In the genomic region with DNA sequence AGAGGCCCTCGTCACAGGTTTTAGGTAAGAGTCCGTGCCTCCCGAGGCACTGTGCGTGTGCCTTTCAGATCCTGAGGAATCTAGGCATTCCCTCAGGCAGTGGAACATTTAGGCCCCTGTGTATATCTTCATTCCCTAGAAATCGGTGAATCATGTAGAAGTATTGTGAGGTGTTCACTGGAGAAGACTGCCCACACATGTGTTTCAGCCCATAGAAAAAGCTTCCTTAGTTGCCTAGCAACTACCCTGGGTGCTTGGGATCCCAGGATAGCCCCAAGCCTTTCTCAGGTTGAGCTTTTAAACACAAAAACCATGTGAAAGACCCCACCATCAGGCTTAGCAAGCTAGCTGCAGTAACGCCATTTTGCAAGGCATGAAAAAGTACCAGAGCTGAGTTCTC, we compare ENCODE assay signal across 28 mouse cellular contexts. TPM values are rescaled to one million over a fixed set of nuclear protein-coding genes. Genes with fewer than 3 reads are reported as not detected.
A peak's percentile ranks its signal among the peaks of the same experiment; 100 is the strongest.
DNase-seq lines count a peak whose midpoint lies in the region; ATAC-seq lines count a peak whose summit lies in the region.
"Had no signal": no experiment of that assay in that cellular context is flagged by ENCODE, and none has a peak within 500 bp of the region (broad histone marks: within the 10 kb centered on the region; RNA-seq: fewer than 3 reads in every experiment).

No protein-coding gene starts in this region.

- peaks cover 23% of the 10 kb centered on the region for H3K27me3 ChIP-seq in kidney, embryonic 15.5 days
- no peaks in the 10 kb centered on the region for H3K27me3 ChIP-seq in lung, embryonic 16.5 days (ENCODE audit: control insufficient read depth, insufficient read depth, low read depth, low read length)
- H3K27me3 ChIP-seq in stomach, embryonic 15.5 days (replicated peaks): no peaks in the 10 kb centered on the region

- no peak for ATAC-seq in kidney, embryonic 15.5 days (replicated peaks; ENCODE audit: low FRiP score)
- ATAC-seq in lung, embryonic 16.5 days (ENCODE audit: low read depth): peak; percentile 43; the same call in 1 of the 2 replicates
- no peak for ATAC-seq in stomach, embryonic 15.5 days (ENCODE audit: insufficient read depth, low FRiP score, low read depth)
- ATAC-seq: forebrain, embryonic 13.5 days; midbrain, embryonic 15.5 days had no signal

- no peak for DNase-seq in kidney, postnatal 10 days
- DNase-seq in lung, postnatal 25 days (ENCODE audit: low spot score): no peak
- DNase-seq in brain, adult 2 months (ENCODE audit: low read depth, low spot score): peak; percentile 20
- no peak for DNase-seq in urinary bladder, postnatal 14 days (ENCODE audit: low spot score)
- DNase-seq: adrenal gland, adult 2 months; B cell, adult 2 months; cerebellum, adult 11-12 months; cerebellum, postnatal 14 days; gastrocnemius, postnatal 10 days; heart, adult 11 months; heart, postnatal 14 days; kidney, adult 8-10 months; kidney, postnatal 4 days; thymus, postnatal 25 days had no signal

- 69% methylated on average over 6 of the region's 6 CpGs for WGBS in kidney, embryonic 15.5 days
- 53% methylated on average over 6 of the region's 6 CpGs for WGBS in lung, embryonic 16.5 days
- 67% methylated on average over 6 of the region's 6 CpGs for WGBS in stomach, embryonic 15.5 days

- H3K4me1 ChIP-seq in kidney, embryonic 15.5 days: peaks cover 5% of the 10 kb centered on the region; the same call in 1 of the 2 replicates
- H3K4me1 ChIP-seq in lung, embryonic 16.5 days (replicated peaks; ENCODE audit: control insufficient read depth, insufficient read depth, low read length): no peaks in the 10 kb centered on the region
- H3K4me1 ChIP-seq in stomach, embryonic 15.5 days: 0 out of 2 replicates have a peak, but pooled peaks cover 5% of the 10 kb centered on the region
- H3K4me1 ChIP-seq: embryonic facial prominence, embryonic 13.5 days; forebrain, embryonic 13.5 days; heart, embryonic 13.5 days; hindbrain, embryonic 12.5 days; midbrain, embryonic 15.5 days; neural tube, embryonic 12.5 days had no signal

- H3K4me3 ChIP-seq in kidney, embryonic 15.5 days (replicated peaks): no peak overlapping the region
- no peak overlapping the region for H3K4me3 ChIP-seq in lung, embryonic 16.5 days (ENCODE audit: low read length)
- no peak overlapping the region for H3K4me3 ChIP-seq in stomach, embryonic 15.5 days (replicated peaks)
- H3K4me3 ChIP-seq: embryonic facial prominence, embryonic 13.5 days; erythroblast, embryonic 14.5 days; forebrain, embryonic 13.5 days; heart, embryonic 13.5 days; hindbrain, embryonic 12.5 days; midbrain, embryonic 15.5 days; neural tube, embryonic 12.5 days had no signal

- H3K36me3 ChIP-seq in kidney, embryonic 15.5 days: no peaks in the 10 kb centered on the region
- no peaks in the 10 kb centered on the region for H3K36me3 ChIP-seq in lung, embryonic 16.5 days (ENCODE audit: control insufficient read depth, insufficient read depth, low read length)
- no peaks in the 10 kb centered on the region for H3K36me3 ChIP-seq in stomach, embryonic 15.5 days
- H3K36me3 ChIP-seq: embryonic facial prominence, embryonic 13.5 days; G1E; heart, embryonic 13.5 days; hindbrain, embryonic 12.5 days; midbrain, embryonic 15.5 days; neural tube, embryonic 12.5 days had no signal

- H3K27ac ChIP-seq in kidney, embryonic 15.5 days: 0 out of 2 replicates have a peak overlapping the region, but pooled peaks have one; percentile 23
- 0 out of 2 replicates have a peak overlapping the region, but pooled peaks have one; percentile 37 for H3K27ac ChIP-seq in lung, embryonic 16.5 days (ENCODE audit: low read length)
- H3K27ac ChIP-seq in stomach, embryonic 15.5 days: peak overlapping the region; percentile 46; the same call in 1 of the 2 replicates
- H3K27ac ChIP-seq: embryonic facial prominence, embryonic 13.5 days; forebrain, embryonic 13.5 days; heart, embryonic 13.5 days; hindbrain, embryonic 12.5 days; liver, embryonic 14.5 days; macrophage; midbrain, embryonic 15.5 days; neural tube, embryonic 12.5 days had no signal

- no peak overlapping the region for H3K9ac ChIP-seq in kidney, embryonic 15.5 days
- H3K9ac ChIP-seq in lung, embryonic 16.5 days (ENCODE audit: low read length): no peak overlapping the region
- H3K9ac ChIP-seq in stomach, embryonic 15.5 days: no peak overlapping the region
- H3K9ac ChIP-seq: embryonic facial prominence, embryonic 13.5 days; forebrain, embryonic 13.5 days; heart, embryonic 13.5 days; hindbrain, embryonic 12.5 days; liver, embryonic 14.5 days; midbrain, embryonic 15.5 days; neural tube, embryonic 12.5 days had no signal

- no peaks in the 10 kb centered on the region for H3K9me3 ChIP-seq in kidney, embryonic 15.5 days (replicated peaks)
- no peaks in the 10 kb centered on the region for H3K9me3 ChIP-seq in lung, embryonic 16.5 days (ENCODE audit: control insufficient read depth, low read length)
- no peaks in the 10 kb centered on the region for H3K9me3 ChIP-seq in stomach, embryonic 15.5 days
- H3K9me3 ChIP-seq: embryonic facial prominence, embryonic 13.5 days; forebrain, embryonic 13.5 days; G1E; heart, embryonic 13.5 days; hindbrain, embryonic 12.5 days; midbrain, embryonic 15.5 days; neural tube, embryonic 12.5 days had no signal

- no peak overlapping the region for H3K4me2 ChIP-seq in kidney, embryonic 15.5 days
- no peak overlapping the region for H3K4me2 ChIP-seq in lung, embryonic 16.5 days (ENCODE audit: low read depth, low read length)
- H3K4me2 ChIP-seq in stomach, embryonic 15.5 days: no peak overlapping the region
- H3K4me2 ChIP-seq: embryonic facial prominence, embryonic 13.5 days; forebrain, embryonic 13.5 days; heart, embryonic 13.5 days; hindbrain, embryonic 12.5 days; midbrain, embryonic 15.5 days; neural tube, embryonic 12.5 days had no signal

RNA-seq across cellular contexts. Expression of a gene that starts 10.4 kb away (rescaled TPM):
- 0.58 TPM in 1 of 2 replicates, not detected in the other for polyA plus RNA-seq in kidney, embryonic 15.5 days (2015; fragmentation: Nextera tagmentation; extraction: Ambion mirVana)
- 0.75 and 1.4 TPM in 2 replicates for polyA plus RNA-seq in lung, embryonic 16.5 days (2015; fragmentation: Nextera tagmentation; extraction: Ambion mirVana)
- 4.2 and 6.6 TPM in 2 replicates for polyA plus RNA-seq in stomach, embryonic 15.5 days (2015; fragmentation: Nextera tagmentation; extraction: Ambion mirVana)
- polyA plus RNA-seq: embryonic facial prominence, embryonic 13.5 days; erythroblast, embryonic 14.5 days; forebrain, embryonic 13.5 days; G1E; hindbrain, embryonic 12.5 days; macrophage; midbrain, embryonic 15.5 days; neural tube, embryonic 12.5 days had no signal

RNA-seq across cellular contexts. Expression of a gene that starts 16.9 kb away (rescaled TPM):
- not detected in 2 replicates for polyA plus RNA-seq in kidney, embryonic 15.5 days (2015; fragmentation: Nextera tagmentation; extraction: Ambion mirVana)
- polyA plus RNA-seq in lung, embryonic 16.5 days (2015; fragmentation: Nextera tagmentation; extraction: Ambion mirVana): not detected in 2 replicates
- polyA plus RNA-seq in stomach, embryonic 15.5 days (2015; fragmentation: Nextera tagmentation; extraction: Ambion mirVana): not detected in 2 replicates
- polyA plus RNA-seq: adrenal gland, adult 2 months; embryonic facial prominence, embryonic 13.5 days; erythroblast, embryonic 14.5 days; forebrain, embryonic 13.5 days; G1E; heart, embryonic 13.5 days; hindbrain, embryonic 12.5 days; limb, embryonic 14.5 days; liver, embryonic 14.5 days; macrophage; midbrain, embryonic 15.5 days; neural tube, embryonic 12.5 days had no signal

RNA-seq across cellular contexts. Expression of a gene that starts 23.5 kb away (rescaled TPM):
- polyA plus RNA-seq in kidney, embryonic 15.5 days (2015; fragmentation: Nextera tagmentation; extraction: Ambion mirVana): 58.0 and 61.1 TPM in 2 replicates
- polyA plus RNA-seq in lung, embryonic 16.5 days (2015; fragmentation: Nextera tagmentation; extraction: Ambion mirVana): 49.6 and 58.2 TPM in 2 replicates
- polyA plus RNA-seq in stomach, embryonic 15.5 days (2015; fragmentation: Nextera tagmentation; extraction: Ambion mirVana): 39.1 and 47.7 TPM in 2 replicates

RNA-seq across cellular contexts. Expression of a gene that starts 23.7 kb away (rescaled TPM):
- 1.3 and 1.5 TPM in 2 replicates for polyA plus RNA-seq in kidney, embryonic 15.5 days (2015; fragmentation: Nextera tagmentation; extraction: Ambion mirVana)
- 0.10 and 0.26 TPM in 2 replicates for polyA plus RNA-seq in lung, embryonic 16.5 days (2015; fragmentation: Nextera tagmentation; extraction: Ambion mirVana)
- 4.9 and 9.2 TPM in 2 replicates for polyA plus RNA-seq in stomach, embryonic 15.5 days (2015; fragmentation: Nextera tagmentation; extraction: Ambion mirVana)
- polyA plus RNA-seq: erythroblast, embryonic 14.5 days; G1E; macrophage had no signal

RNA-seq across cellular contexts. Expression of a gene that starts 38.2 kb away (rescaled TPM):
- polyA plus RNA-seq in kidney, embryonic 15.5 days (2015; fragmentation: Nextera tagmentation; extraction: Ambion mirVana): 118 and 119 TPM in 2 replicates
- polyA plus RNA-seq in lung, embryonic 16.5 days (2015; fragmentation: Nextera tagmentation; extraction: Ambion mirVana): 106 and 110 TPM in 2 replicates
- 110 and 111 TPM in 2 replicates for polyA plus RNA-seq in stomach, embryonic 15.5 days (2015; fragmentation: Nextera tagmentation; extraction: Ambion mirVana)
